Mouse (Mus musculus) lung, embryonic 15.5 days (tissue): Measurements from ENCODE around the gene Emg1. TPM values are rescaled to one million over a fixed set of nuclear protein-coding genes. Genes with fewer than 3 reads are reported as not detected.
"Not testable (repeated sequence)": the region's sequence is repeated elsewhere in the genome, so short reads cannot be mapped to it uniquely, and the experiment has no call there.

Source experiments
- ATAC-seq: fragments of 200-750 bp; cut with Nextera tagmentation; 2 replicates; pipeline ENCODE4 v1.8.0; 2017; ENCODE audit warnings: moderate number of reproducible peaks, borderline replicate concordance; ENCODE audit not compliant: low FRiP score, low TSS enrichment; ENCODE audit errors: extremely low read depth
- H3K27ac ChIP-seq: fragments of 300-500 bp; sonication (generic); 2 replicates; pipeline ENCODE4 v1.5.1; 2015; ENCODE audit warnings: moderate library complexity, mild to moderate bottlenecking, inconsistent platforms
- H3K27me3 ChIP-seq: fragments of 300-500 bp; sonication (generic); 2 replicates; pipeline ENCODE4 v1.6.1; 2015; ENCODE audit warnings: inconsistent platforms
- H3K36me3 ChIP-seq: fragments of 300-500 bp; sonication (generic); 2 replicates; pipeline ENCODE4 v1.6.1; 2015; ENCODE audit warnings: inconsistent platforms
- H3K4me1 ChIP-seq: fragments of 300-500 bp; sonication (generic); 2 replicates; pipeline ENCODE4 v1.6.1; 2015; ENCODE audit warnings: inconsistent platforms
- H3K4me2 ChIP-seq: fragments of 300-500 bp; sonication (generic); 2 replicates; pipeline ENCODE4 v1.6.1; 2015; ENCODE audit warnings: inconsistent platforms, mild to moderate bottlenecking, moderate library complexity
- H3K4me3 ChIP-seq: fragments of 300-500 bp; sonication (generic); 2 replicates; pipeline ENCODE4 v1.5.1; 2015; ENCODE audit warnings: mild to moderate bottlenecking, inconsistent platforms
- H3K9ac ChIP-seq: fragments of 300-500 bp; sonication (generic); 2 replicates; pipeline ENCODE4 v1.6.1; 2015; ENCODE audit warnings: inconsistent platforms
- H3K9me3 ChIP-seq: fragments of 300-500 bp; sonication (generic); 2 replicates; pipeline ENCODE4 v1.6.1; 2016; ENCODE audit warnings: inconsistent platforms
- WGBS: fragments of 180-500 bp; shearing (Covaris S2); methylation state at CpG from one replicate; pipeline ENCODE4 v1.1.7; 2015; 5-methylcytosine and 5-hydroxymethylcytosine counted together
- polyA plus RNA-seq: library from polyadenylated mRNA; unstranded; fragments of >200 nt; fragmentation: Nextera tagmentation; extraction: Ambion mirVana; gene quantifications from 2 replicates; pipeline ENCODE4 v1.2.1, GENCODE M21; 2015

The Emg1 gene
- polyA plus RNA-seq, 1 experiment from 2014 or later = 199 TPM

GRCm38 (mm10) chr6:124685606-124686386 lies 26.2 kb downstream of the Emg1 start:
- no peak overlapping the region for H3K9ac ChIP-seq
- no peak overlapping the region for H3K27ac ChIP-seq
- no peak overlapping the region for H3K4me2 ChIP-seq
- H3K4me3 ChIP-seq = no peak overlapping the region
- 86% methylated on average over 12 of the region's 12 CpGs for WGBS
- ATAC-seq = no peak
- H3K36me3 ChIP-seq = no peaks in the 10 kb centered on the region
- peaks cover 19% of the 10 kb centered on the region for H3K4me1 ChIP-seq
- H3K9me3 ChIP-seq = no peaks in the 10 kb centered on the region
- H3K27me3 ChIP-seq = no peaks in the 10 kb centered on the region

- Histone ChIP-seq H3K27me3 (no peaks in the 10 kb centered on the region), H3K4me3 (no peak overlapping the region), H3K9ac (no peak overlapping the region), H3K4me1 (peaks cover 19% of the 10 kb centered on the region), H3K9me3 (no peaks in the 10 kb centered on the region), H3K36me3 (no peaks in the 10 kb centered on the region), H3K27ac (peak overlapping the region; percentile 72), H3K4me2 (no peak overlapping the region)
- peak; percentile 87 for ATAC-seq
- 59% methylated on average over 14 of the region's 14 CpGs for WGBS
Observed at GRCm38 (mm10) chr6:124683591-124684417, 28.2 kb downstream of the Emg1 start.

GRCm38 (mm10) chr6:124682291-124682690 lies 29.7 kb downstream of the Emg1 start:
- not testable (repeated sequence) for H3K36me3 ChIP-seq, H3K4me2 ChIP-seq, ATAC-seq, H3K9me3 ChIP-seq, H3K27me3 ChIP-seq, H3K4me3 ChIP-seq, H3K9ac ChIP-seq
- peaks cover 19% of the 10 kb centered on the region for H3K4me1 ChIP-seq
- 68% methylated on average over 6 of the region's 6 CpGs for whole genome bisulfite sequencing
- peak overlapping the region; percentile 72; the same call in 1 of the 2 replicates for H3K27ac ChIP-seq

GRCm38 (mm10) chr6:124679486-124679885 lies 32.5 kb downstream of the Emg1 start:
- peaks cover 6% of the 10 kb centered on the region for H3K36me3 ChIP-seq
- no peak overlapping the region for H3K27ac ChIP-seq
- H3K9me3 ChIP-seq = no peaks in the 10 kb centered on the region
- H3K4me1 ChIP-seq = peaks cover 19% of the 10 kb centered on the region
- no peaks in the 10 kb centered on the region for H3K27me3 ChIP-seq
- 83% methylated on average over 3 of the region's 3 CpGs for WGBS
- H3K4me2 ChIP-seq = no peak overlapping the region
- ATAC-seq = no peak
- no peak overlapping the region for H3K9ac ChIP-seq
- H3K4me3 ChIP-seq = no peak overlapping the region

DNA sequence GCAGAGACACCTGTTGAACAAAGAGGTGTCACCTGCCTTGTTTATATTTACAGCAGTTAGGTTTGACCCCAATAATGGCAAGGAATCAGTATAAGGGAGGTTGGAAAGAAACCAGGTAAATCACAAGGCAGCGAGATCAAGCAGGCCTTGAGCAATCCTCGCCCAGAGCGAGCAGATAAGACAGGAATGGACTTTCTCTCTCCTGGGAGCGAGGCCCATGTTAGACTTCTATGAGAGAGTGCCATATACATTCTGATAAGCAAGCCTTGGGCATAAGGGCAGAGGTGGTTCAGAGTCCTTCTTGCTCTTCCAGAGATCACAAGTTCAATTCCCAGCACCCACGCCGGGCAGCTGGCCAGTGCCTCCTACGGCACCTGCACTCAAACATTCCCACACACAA lies 33.2 kb downstream of the Emg1 start:
- 90% methylated on average over 7 of the region's 7 CpGs for WGBS
- H3K36me3 ChIP-seq = peaks cover 12% of the 10 kb centered on the region
- H3K4me1 ChIP-seq = peaks cover 17% of the 10 kb centered on the region
- no peaks in the 10 kb centered on the region for H3K27me3 ChIP-seq
- no peak overlapping the region for H3K27ac ChIP-seq
- no peak overlapping the region for H3K9ac ChIP-seq
- no peaks in the 10 kb centered on the region for H3K9me3 ChIP-seq
- H3K4me3 ChIP-seq = no peak overlapping the region
- H3K4me2 ChIP-seq = no peak overlapping the region
- ATAC-seq = no peak

DNA sequence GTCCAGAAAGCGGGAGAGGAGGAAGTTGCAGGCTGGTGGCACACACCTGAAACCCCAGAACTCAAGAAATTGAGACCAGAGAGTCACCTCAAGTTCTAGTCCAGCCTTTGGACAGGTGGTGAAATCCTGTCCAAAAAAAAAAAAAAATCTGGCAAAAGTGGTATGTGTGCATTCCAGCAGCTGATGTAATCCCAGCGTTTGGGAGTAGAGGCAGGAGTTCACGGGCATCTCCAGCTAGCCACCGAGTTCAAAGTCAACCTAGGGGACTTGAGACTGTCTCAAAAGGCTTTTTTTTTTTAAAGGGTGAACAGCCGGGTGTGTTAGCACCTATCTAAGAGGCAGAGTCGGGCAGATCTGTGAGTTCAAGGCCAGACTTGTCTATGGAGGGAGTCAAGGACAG lies 35.8 kb downstream of the Emg1 start:
- Histone ChIP-seq H3K27ac (no peak overlapping the region), H3K27me3 (no peaks in the 10 kb centered on the region), H3K36me3 (peaks cover 12% of the 10 kb centered on the region), H3K4me2 (no peak overlapping the region), H3K4me1 (no peaks in the 10 kb centered on the region), H3K4me3 (no peak overlapping the region), H3K9ac (no peak overlapping the region), H3K9me3 (no peaks in the 10 kb centered on the region)
- 76% methylated on average over 6 of the region's 6 CpGs for WGBS
- no peak for ATAC-seq

DNA sequence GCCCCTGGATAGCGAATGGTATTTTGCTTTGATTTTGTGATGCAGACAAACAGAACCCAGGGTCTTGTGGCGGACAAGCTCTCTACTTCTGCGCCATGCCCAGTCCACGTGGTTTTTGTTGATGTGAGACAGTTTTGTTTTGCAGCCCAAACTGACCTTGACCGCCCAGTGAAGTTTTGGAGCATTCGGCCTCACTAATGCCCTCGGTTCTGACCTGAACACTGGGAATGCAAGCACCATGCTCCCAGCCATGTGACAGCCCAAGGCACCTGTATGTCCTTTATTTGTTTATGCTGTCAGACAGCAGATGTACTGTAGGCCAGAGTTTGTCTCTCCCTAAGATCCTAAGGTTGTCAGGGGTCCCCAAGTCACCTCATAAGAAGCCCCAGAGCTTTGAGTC lies 37.4 kb downstream of the Emg1 start:
- Histone ChIP-seq H3K27ac (no peak overlapping the region), H3K36me3 (peaks cover 12% of the 10 kb centered on the region), H3K27me3 (no peaks in the 10 kb centered on the region), H3K4me2 (no peak overlapping the region), H3K9me3 (no peaks in the 10 kb centered on the region), H3K4me1 (no peaks in the 10 kb centered on the region), H3K9ac (no peak overlapping the region), H3K4me3 (no peak overlapping the region)
- ATAC-seq = no peak
- 91% methylated on average over 7 of the region's 7 CpGs for WGBS

- no peak overlapping the region for H3K9ac ChIP-seq
- no peaks in the 10 kb centered on the region for H3K27me3 ChIP-seq
- 87% methylated on average over 9 of the region's 9 CpGs for WGBS
- no peak overlapping the region for H3K4me3 ChIP-seq
- peaks cover 12% of the 10 kb centered on the region for H3K36me3 ChIP-seq
- H3K4me1 ChIP-seq = no peaks in the 10 kb centered on the region
- H3K27ac ChIP-seq = no peak overlapping the region
- H3K9me3 ChIP-seq = no peaks in the 10 kb centered on the region
- ATAC-seq = no peak
- H3K4me2 ChIP-seq = no peak overlapping the region
Observed at GRCm38 (mm10) chr6:124673619-124674018, 38.4 kb downstream of the Emg1 start.

DNA sequence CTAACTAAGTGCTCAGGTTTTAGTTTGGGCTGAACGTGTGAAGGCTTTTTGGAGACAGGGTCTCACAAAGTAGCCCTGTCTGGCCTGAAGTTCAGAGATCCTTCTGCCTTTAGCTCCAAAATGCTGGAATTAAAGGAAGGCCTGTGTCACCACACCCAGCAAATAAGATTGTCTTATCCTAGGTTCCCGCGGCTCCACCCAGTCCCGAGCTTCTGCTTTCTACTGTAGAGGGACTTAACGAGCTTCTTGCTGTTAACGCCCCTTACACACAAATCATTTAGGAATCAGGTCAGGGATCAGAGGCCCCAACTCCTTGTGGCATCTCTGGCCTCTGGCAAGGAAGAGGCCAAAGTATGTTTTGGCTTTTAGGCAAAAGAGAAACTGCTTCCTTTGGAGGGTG lies 39.9 kb downstream of the Emg1 start:
- H3K36me3 ChIP-seq = peaks cover 12% of the 10 kb centered on the region
- H3K27ac ChIP-seq = no peak overlapping the region
- H3K4me2 ChIP-seq = no peak overlapping the region
- no peak overlapping the region for H3K4me3 ChIP-seq
- no peaks in the 10 kb centered on the region for H3K9me3 ChIP-seq
- no peak for ATAC-seq
- 58% methylated on average over 6 of the region's 6 CpGs for WGBS
- H3K4me1 ChIP-seq = no peaks in the 10 kb centered on the region
- no peaks in the 10 kb centered on the region for H3K27me3 ChIP-seq
- no peak overlapping the region for H3K9ac ChIP-seq

- Histone ChIP-seq H3K9ac (no peak overlapping the region), H3K4me2 (no peak overlapping the region), H3K36me3 (peaks cover 12% of the 10 kb centered on the region), H3K27me3 (no peaks in the 10 kb centered on the region), H3K4me1 (no peaks in the 10 kb centered on the region), H3K4me3 (no peak overlapping the region), H3K9me3 (no peaks in the 10 kb centered on the region), H3K27ac (no peak overlapping the region)
- ATAC-seq = no peak
- WGBS = 89% methylated on average over 7 of the region's 7 CpGs
Observed at GRCm38 (mm10) chr6:124670281-124670900, 41.6 kb downstream of the Emg1 start.

DNA sequence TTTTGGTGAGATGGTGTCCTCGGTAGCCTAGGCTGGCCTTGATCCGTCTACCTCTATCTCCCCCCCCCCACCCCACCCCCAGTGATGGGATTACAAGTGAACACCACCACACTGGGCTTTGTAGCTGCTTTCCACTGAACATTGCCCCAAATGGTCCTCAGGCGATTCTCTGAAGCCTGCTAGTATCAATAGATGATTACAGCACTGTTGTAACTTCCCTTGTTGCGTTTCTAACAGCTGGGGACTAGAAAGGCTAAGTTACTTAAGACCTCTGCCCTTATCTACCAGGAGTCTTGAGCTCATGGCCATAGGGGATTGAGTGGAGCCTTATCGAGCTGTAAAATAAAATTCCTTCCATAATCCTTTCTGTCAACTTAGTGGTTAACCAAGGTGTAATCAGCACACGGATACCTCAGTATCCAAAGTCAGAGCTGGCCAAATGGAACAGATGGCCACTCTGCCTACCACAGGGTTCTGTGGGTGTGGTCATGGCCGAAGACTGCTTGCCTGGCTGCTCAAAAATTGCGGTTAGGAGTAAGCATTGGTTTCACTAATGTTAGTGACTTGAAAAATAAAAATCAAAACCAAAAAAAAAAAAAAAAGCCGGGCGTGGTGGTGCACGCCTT lies 42.6 kb downstream of the Emg1 start:
- Histone ChIP-seq H3K27me3 (no peaks in the 10 kb centered on the region), H3K4me1 (peaks cover under 1% of the 10 kb centered on the region), H3K36me3 (peaks cover 4% of the 10 kb centered on the region; the same call in 1 of the 2 replicates), H3K4me3 (no peak overlapping the region), H3K27ac (no peak overlapping the region), H3K4me2 (no peak overlapping the region), H3K9me3 (no peaks in the 10 kb centered on the region), H3K9ac (no peak overlapping the region)
- WGBS = 86% methylated on average over 11 of the region's 11 CpGs
- ATAC-seq = no peak
